Mouse (Mus musculus) brain, adult 2 months (tissue): ENCODE measurements around the gene Riok1.

ENCODE experiments used
- DNase-seq: peaks from one replicate; pipeline ENCODE4 v3.0.0; 2011; ENCODE audit warnings: low read depth, low spot score

Gene Riok1

DNA sequence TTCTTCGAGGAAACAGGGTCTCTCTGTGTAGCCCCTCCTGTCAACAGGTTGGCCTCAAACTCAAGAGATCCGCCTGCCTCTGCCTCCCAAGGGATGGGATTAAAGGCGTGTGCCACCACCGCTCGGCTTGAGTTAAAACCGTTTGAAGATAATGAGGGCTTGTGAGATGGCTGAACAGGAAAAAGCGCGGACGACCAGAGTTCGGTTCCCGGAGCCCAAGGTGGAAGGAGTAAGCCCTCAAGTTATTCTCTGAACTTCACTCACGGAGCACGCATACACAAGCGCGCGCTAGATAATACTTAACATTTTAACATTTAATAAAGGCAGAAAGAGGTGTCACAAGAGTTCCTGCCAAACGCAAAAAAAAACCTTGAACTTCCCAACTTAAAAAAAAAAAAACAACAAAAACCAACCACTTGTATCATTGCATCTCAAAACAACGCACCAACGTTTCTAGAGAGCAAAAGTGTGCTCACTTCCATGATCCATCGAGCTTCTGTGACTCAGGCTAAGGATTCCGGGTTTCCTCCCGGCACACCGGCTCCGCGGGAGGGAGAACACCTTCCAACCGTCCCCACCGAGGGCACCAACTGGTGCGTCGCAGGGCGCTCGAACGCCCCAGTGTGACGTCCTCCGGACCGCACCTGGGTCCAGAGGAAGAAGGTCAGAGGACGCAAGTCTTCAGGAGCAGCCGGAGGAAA lies at the start of gene Riok1:
Gene Riok1, plus strand, starts transcription at position 653 of the 701 bp plus-strand sequence.
- DNase-seq, result peak; percentile 3

- no peak for DNase-seq
Observed at GRCm38 (mm10) chr13:37989701-37990100, 47.1 kb upstream of the Riok1 start.

- no peak for DNase-seq
Observed at GRCm38 (mm10) chr13:37992638-37993371, 44.0 kb upstream of the Riok1 start.

DNA sequence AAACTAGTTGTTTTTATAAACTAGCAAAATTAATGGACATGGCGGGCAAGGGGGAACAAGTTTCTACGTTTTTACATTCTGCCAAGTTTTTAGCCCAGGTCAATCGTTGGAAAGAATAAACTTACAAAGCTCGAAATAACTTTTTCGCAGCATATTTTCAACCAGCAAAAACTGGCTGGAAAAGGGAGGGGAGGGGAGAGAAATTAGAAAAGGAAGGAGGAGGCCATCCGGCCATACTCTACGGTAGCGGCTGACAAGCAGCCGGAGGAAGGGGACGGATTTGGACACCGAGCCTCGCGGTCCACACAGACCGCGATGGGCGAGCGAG lies 43.5 kb upstream of the Riok1 start:
- no peak for DNase-seq

DNA sequence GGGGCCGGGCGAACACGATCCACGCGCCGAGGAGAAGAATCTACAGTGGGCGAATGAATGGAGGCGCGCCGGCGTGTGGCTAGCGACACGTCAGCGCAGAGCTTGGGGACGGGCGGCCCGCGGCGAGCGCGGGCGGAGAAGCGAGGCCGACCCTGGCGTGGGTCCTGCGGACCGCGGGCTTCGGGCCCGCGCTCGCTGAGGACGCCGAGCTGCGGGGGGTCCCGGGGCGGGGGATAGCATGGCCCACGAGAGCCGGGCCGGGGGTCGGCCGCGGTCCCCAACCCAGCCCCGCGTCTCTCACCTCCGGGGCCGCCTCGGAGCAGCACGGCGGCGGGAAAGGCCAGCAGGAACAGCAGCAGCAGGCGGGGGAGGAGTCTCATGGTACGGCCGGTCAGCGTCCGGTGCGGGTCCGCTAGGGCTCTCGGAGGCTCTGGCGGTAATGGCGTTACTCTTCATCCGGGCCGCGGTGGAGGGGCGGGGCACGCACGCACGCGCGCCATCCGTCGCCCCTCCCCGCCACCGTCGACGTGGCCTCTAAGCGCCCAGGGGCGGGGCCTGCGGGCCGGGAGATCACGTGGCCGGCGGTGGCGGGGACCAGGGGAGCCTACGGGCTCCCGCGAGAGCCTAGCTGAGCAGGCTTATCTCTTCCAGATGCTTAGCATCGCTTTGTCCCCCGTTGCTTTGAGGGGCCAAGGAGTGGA lies 42.9 kb upstream of the Riok1 start, which contains the start of gene Ssr1:
Gene Ssr1, minus strand, starts transcription at position 514 of the 701 bp plus-strand sequence.
- DNase-seq, result peak; percentile 96

DNA sequence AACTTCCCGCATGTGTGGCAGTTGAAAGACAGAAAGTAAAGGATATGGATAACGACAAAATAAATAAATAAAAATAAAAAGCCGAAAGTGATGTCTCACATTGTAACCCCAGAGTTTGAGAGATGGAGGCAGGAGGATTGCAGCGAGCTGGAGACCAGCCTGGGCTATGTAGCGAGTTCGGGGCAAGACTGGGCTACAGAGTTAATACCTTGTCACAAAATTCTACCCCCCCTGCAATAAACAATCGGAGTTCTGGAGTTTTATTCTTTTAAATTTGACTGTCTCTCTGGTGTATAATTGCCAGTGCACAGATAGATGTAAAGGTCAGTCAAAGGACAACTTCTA lies 42.4 kb upstream of the Riok1 start:
- no peak for DNase-seq

- no peak for DNase-seq
Observed at GRCm38 (mm10) chr13:37999713-38000112, 37.1 kb upstream of the Riok1 start.

DNA sequence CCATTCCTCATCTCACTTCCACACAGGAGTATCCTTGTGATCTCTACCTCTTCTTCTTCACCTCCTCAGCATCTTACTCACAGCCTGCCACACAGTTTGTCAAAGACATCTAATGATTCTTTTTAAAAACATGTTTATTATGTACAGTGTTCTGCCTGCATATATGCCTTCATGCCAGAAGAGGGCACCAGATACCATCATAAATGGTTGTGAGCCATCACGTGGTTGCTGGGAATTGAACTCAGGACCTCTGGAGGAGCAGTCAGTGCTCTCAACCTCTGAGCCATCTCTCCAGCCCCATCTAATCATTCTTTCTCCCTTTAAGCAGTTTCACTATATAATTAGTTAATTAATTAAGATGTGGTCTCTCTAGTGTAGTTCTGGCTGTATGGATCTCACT lies 34.3 kb upstream of the Riok1 start:
- no peak for DNase-seq

DNA sequence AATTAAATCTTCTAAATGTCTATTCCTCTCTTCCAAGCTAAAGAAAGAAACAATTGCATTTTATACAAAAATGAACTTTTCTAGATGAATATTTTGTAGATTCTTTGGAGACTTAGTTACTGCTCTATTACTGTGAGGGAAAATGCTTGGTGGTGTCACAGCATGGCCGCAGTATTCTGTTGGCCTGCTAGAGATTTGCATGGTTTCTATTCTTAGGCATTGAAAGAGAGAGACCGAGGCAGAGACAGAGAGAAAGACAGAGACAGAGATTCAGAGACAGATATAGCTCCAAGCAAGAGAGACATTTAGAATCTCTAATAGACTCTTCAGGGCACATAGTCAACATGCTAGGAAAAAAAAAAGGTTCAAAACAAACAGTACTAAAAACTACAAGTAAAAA lies 28.8 kb upstream of the Riok1 start:
- DNase-seq, result no peak

GRCm38 (mm10) chr13:38009721-38010408 lies 26.9 kb upstream of the Riok1 start:
- no peak for DNase-seq

DNA sequence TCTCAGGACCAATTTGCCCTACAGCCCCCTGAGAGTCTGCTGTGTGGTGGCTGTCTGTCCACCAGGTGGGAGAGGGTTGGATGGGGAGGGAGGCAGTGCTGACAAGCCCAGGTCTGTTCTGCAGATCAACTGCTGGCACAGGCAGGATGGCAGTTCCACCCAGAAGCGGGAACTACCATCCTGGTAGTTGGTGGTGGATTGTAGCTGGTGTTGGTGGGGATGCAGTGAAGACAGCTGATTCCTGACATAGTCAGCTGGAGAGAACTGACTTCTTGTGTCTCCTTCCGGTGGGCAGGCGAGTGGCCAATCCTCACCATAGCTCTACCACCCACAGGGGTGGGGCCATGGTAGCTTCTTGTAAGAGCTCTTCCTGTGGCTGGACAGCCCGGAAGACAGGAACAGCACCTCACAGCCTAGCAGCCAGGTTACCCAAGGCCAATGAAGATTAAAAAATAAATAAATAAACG lies 26.3 kb upstream of the Riok1 start:
- DNase-seq, result no peak

GRCm38 (mm10) chr13:38012436-38012835 lies 24.4 kb upstream of the Riok1 start:
- peak; percentile 14 for DNase-seq

DNA sequence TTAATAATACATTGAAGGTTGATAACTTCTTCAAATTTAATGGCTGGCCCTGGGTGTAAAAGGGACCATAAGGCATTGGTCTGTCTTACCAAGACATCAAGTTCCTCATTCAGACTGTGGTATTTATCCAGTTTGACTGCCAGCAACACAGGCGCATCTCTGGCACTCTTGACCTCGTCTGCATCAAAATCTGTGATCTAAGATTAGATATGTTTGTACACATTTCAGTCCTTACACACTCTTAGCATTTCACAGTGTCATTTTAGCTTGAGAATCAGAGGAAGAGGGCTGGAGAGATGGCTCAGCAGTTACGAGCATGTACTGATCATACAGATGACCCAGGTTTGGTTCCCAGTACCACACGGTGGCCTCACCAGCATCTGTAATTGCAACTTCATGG lies 21.2 kb upstream of the Riok1 start:
- no peak for DNase-seq

DNA sequence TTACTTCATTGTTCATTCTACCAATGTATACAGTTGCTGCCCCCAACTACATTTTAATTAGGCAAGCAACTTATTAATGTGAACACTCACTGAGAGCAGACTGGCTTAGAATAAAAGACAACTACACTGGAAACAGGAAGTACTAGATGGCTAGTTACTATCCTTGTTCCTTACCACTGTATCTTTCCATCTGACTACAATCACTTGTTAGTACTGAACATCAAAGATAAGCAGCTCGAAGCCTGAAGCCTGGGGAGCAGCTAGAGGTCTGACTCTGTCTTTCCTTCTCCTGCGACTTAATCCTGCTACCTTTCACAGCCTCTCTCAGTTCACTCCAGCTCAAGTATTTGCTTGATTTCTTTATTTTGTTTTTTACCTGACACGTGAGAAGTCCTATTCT lies 18.0 kb upstream of the Riok1 start:
- DNase-seq, result no peak

DNA sequence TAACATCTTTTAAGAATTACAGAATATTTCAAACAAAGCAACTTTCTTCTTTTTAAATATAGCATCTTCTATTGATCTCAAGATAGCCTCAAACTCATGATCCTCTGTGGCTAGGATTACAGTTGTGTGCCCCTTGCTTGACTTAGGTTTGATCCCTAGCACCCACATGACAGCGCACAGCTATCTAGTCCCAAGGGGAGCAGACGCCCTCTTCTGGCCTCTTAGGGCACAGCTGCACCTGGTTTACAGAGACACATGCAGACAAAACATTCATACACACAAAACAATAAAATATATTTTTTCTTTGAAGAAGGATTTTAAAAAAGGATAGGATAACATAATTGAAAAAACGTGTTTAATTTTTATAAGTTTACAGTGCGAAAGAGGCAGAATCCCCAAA lies 10.9 kb upstream of the Riok1 start:
- DNase-seq, result peak; percentile 5

- DNase-seq, result no peak
Observed at GRCm38 (mm10) chr13:38027618-38028248, 9.1 kb upstream of the Riok1 start.

GRCm38 (mm10) chr13:38028407-38028806 lies 8.4 kb upstream of the Riok1 start:
- DNase-seq, result no peak

DNA sequence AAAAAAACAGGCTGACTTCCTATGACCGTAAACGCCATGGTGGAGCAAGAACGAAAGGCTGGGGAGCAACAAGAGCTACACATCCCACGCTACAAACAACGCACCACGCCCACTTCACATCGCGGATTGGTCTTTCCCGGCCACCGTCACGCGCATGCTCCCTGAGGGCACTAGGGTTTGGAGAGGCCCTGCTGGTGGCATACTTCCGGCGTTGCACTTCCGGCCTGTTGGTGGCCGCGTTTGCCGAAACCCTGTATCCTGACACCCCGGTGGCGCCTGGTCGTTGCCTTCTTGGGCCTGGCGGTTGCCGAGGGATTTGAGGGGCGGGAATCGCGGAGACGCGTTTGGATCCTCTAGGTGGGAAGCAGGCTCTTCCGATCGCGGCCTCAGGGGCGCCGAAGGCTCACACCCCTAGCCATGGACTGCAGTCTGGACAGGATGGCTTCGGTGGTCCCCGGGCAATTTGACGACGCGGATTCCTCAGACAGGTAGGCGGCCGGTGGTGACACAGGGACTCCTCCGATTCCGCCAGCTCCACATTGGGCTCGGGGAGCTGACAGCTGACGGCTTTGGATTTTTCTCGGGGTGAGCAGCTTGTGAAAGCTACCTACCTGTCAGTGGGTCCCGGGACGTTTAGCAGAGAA lies 371 bp downstream of the Riok1 start, which contains the start of gene Cage1:
Gene Cage1, minus strand, starts transcription at position 26 of the 644 bp plus-strand sequence.
- DNase-seq, result peak; percentile 99

DNA sequence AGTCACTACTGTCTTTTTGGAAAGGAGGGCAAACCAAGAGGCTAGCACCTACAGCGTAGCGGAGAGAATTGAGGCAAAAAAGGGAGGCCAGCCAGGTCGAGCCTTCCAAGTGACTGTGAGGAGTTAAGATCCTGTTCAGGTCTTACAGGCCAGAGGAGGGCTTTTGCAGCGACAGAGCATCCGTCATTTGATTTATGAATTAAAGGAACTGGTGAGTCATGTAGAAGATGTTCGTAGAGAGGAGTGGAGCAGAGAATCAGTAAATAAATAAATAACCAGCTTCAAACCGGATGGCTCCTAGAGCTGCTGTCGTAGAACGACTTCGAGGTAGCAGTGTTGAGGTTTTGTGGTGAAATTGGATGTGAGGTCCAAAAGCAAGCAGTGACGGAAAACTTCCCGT lies 1.0 kb downstream of the Riok1 start:
- peak; percentile 2 for DNase-seq

DNA sequence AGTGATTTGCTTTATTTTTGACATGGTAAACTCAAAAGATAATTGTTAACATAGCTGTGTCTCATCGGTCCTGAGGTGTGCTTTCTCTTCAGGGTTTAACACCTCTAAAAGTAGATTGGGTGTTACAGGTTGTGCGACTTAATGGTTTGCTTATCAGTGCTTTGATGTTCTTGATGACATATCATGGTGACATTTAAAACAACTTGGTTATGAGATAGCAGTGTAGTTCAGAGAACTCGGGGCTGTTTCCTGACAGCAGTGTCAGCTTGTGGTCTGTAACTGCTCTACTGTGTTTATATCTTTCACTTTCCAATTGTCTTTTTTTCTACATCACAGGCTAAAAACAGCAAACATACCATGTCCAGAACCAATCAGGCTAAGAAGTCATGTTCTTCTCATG lies 13.1 kb downstream of the Riok1 start:
- no peak for DNase-seq

DNA sequence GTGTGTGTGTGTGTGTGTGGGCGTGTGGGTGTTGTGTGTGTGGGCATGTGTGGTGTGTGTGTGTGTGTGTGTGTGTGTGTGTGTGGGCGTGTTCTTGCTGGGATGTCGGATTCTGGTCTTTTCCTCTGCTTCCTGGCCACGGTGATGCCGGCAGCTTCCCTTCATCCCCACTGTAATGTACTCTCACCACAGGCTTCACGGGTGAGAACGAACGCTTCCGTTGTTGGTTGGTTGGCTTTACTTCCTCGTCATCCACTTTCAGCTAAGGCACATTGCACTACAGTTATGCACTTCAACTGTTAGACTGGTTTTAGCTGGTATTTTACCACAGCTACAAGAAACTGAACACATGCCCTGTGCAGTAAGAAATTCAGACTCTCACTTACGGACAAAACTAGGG lies 25.9 kb downstream of the Riok1 start:
- DNase-seq, result no peak
